Mouse (Mus musculus) T-cell, adult 2 months (primary cell): Measurements from ENCODE around the gene Pgap2.

ENCODE experiments used
- DNase-seq: peaks from one replicate; pipeline ENCODE4 v3.0.0; 2022; ENCODE audit warnings: low spot score

Pgap2 gene

DNA sequence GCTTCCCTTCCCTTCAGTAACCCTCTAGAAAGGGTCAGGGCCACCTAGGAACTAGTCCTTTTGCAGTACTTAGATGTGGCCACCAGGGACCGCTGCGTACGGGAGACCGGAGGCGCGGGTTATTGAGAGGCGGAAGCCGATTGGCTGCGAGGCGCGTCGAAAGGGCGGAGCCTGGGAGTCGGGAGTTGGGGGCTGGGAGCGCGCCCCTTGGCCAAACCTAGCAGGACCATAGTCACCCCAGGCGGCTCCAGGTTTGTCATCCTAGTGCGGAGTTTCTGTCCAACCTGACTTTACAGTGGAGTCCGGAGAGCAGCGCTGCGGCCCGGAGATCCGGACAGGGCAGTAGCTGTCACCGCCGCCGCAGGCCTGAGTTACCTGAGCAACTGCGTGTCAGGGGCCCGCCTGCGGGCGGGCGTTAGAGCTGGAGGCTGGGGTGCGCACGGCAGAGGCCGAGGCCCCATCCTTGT is 57.1 kb downstream of the Pgap2 start:
- peak; percentile 93 for DNase-seq

DNA sequence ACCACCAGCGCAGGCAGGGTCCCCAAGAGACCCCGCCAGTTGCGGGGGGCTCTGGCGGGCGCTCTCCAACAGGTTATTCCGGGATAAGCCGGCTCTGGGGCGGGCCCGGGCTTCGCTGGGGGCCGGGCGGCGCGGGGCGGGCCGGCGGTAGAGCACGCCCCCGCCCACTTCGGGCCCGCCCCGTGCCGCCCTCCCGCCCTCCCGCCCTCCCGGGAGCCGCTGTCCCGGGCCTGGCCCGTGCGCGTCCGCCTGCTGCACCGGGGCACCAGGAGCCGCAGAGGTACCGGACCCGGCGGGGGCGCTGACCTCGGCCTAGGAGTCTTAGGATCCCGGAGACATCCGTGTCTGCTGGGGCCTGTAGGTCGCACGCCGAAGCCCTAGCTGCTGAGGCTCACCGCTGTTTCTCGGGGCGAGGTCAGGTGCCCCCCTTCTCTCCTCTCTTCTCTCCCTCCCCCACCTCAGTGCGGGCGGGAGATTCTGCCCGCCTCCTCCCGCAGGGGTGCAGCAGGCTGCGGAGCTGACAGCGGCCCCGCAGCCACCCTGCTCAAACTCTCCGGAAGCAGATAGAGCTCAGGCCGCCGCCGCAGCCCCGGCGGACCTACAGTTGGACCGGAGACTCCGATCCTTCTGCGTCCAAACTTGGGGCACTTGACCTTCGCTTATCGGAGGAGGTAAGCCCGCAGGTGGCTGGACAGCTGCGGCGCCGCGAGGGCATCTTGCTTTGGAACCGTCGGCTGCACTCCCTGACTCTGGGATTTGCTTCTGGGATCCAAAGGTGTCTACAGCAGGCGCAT is 57.8 kb downstream of the Pgap2 start, which contains the start of gene Stim1:
Gene Stim1 (plus strand): TSS at position 206 of the 794 bp plus-strand sequence.
- peak; percentile 79 for DNase-seq

DNA sequence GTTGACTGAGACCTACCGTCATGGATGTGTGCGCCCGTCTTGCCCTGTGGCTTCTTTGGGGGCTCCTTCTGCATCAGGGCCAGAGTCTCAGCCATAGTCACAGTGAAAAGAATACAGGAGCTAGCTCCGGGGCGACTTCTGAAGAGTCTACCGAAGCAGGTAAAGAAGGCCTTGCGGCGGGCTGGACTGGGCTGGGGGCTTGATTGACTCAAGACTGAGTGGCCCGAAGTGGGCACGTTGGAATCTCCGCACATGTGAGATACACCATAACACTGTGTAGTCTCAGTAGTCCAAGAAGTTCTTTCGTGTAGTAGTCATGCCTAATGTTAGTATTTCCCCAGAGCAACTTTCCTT is 58.4 kb downstream of the Pgap2 start:
- DNase-seq, result no peak

DNA sequence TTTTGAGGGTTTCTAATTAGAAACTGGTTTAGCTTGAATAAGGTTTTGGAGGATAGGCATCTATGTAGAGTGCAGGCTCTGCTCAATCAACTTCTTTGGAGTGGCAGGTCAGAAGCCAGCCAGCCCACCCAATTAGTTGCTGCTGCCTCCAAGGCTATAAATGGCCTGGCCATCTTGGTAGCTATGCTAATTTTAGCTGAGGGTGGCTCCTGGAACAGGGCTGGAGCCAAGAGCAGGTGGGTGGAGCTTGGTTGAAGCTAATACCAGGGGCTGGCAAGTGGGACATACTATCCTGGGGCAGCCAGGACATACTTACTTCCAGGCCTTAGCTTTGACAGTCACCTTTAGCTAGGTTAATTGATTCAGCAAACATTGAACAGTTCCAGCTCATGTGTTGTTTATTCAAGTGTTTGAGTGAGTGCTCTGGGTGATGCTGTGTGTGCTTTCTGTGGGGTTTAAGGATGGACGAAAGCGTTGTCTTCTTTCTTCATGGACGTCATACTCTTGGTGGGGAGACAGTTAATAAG is 62.5 kb downstream of the Pgap2 start:
- no peak for DNase-seq

DNA sequence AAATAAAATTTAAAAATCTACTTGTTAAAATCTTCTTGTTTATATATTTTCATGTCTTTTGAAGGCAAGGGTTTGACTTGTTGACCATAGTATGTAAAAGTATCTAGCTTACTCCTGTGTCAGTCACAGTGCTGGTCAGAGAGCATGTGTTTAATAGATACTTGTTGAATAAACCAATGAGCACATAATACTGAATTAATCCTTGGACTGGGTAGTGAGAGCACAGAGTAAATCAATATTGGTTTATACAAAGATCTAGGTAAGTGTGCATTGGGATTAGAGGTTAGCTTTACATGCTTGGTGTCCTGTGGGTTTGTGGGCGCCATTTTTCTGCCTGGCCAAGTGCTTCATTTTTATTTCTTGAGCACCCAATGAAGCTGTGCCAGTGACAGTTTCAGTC is 71.4 kb downstream of the Pgap2 start:
- no peak for DNase-seq

DNA sequence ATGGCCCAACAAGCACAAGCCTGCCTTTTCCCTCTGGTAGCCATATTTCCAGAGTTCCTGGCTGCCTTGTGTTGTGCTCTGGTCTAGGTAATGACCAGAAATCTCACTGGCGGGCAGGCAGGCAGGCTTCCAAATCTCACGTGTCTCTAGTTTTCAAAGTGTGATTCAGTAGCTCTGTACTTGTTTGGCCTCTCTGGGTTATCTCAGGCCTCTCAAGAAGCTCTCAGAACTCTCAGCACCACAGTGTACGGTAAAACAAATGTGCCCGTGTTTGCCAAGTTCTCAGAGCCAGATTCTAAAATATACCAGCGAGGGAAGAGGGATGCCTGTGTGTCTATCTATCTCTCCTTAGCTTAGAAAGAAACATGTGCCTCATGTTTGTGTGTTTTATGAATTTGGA is 72.3 kb downstream of the Pgap2 start:
- no peak for DNase-seq
